Mouse (Mus musculus): ENCODE results near the gene Ptprk. TPM values are rescaled to one million over a fixed set of nuclear protein-coding genes. Genes with fewer than 3 reads are reported as not detected.

Gene Ptprk
- polyA plus RNA-seq, 1 experiment: 13.2 TPM

DNA sequence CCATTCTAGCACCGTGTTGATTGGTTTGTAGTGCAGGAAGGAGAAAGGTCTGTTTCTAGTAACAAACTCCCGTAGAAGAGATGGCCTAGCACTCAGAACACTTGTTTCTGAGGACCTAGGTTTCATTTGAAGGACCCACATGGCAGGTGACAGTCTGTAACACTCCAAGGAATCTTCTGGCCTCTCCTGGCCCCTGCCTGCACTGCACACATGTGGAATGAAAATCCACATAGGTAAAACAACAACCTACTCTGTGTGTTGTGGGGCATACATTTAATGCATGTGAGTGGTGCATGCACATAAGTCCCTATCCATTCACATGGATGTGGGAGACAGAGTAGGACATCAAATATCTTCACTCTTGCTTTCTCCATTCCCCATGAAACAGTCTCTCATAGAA is 204.1 kb downstream of the Ptprk start:
- no peak for DNase-seq (ENCODE audit: low spot score)

DNA sequence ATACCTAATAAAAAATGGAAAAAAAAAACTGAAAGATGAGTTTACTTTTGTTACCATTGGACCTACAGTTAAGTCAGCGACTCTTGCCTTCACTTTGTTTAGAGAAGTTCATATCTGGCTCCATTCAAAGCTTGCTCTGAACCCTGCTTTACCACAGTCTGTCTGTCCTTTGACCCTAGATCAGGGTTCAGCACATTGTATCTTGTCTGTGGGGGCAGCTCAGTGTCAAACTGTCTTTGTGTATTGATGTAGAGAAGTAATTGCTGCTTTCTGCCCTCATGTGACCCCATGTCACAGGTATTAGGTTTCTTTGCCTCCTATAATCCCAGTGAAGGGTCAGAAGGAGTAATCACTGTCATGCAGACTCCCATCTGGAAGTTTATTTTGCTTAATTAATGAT is 222.9 kb downstream of the Ptprk start:
- no peak for DNase-seq (ENCODE audit: low spot score)

DNA sequence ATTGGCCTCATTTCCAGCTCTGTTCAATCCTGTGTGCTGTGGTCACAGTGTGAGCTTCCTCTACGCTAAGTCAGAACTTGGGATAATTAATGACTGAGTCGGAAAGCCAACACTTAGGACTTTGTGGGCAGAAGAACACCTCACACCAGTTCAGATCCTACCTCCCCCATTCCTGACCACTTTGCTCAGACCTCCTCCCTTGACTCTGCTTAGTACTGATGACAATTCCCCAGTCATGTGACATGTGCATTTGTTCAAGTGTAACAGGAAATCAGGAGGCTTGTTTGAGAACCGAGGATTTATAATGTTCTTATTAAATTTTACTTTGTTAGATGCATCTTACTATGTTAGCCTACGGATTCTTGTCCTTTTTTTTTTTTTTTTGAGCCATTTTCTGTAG is 224.6 kb downstream of the Ptprk start:
- DNase-seq (ENCODE audit: low spot score): no peak

DNA sequence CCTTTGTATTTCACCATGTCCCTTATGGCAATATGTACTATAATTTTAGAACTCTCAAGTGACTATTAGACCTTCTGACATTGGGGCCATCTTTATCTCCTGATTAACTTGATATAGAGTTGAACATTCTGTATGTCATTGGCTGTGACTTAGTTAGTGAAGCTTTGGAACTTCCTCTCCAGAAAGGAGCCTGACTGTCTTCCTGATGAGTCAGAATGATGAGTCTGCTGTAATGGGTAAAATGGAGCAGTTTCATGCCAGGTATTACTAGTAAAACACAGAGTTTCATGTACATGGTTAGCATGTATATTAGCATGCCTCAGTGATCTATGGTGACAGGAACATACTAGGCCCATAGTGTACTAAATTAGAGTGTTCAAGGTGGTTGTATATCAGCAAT is 229.2 kb downstream of the Ptprk start:
- no peak for DNase-seq (ENCODE audit: low spot score)

GRCm38 (mm10) chr10:28304292-28304875 is 229.8 kb downstream of the Ptprk start:
- no peak for DNase-seq (ENCODE audit: low spot score)

DNA sequence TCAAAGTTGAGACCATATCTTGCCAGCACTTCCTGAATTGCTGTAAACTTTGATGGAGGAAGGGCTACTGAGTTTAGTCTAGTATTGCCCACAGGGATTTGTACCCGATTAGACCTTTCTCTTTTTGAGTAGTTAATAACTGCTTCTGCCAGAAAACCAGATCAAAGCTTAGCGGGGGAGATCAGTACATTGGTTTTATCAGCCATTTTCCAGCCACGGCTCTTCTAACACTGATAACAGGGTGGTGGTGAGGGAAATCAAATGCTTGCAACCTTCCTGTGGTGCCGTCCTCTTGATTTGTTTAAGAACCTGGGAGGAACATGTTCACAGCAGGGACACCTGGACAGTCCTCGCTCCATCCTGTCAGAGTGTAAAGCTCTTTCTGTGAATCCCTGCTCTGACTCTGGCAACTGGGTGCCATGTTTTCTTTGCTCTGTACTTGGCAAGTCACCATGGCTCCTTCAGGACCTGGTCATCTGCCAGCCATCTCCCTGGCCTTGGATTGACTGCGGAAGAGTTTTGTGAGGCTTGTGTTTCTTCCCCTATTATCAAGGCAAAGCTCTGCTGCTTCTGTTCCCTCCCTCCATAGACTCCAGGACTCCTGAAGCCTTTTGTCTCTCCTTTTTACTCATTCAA is 231.9 kb downstream of the Ptprk start:
- no peak for DNase-seq (ENCODE audit: low spot score)

- no peak for DNase-seq (ENCODE audit: low spot score)
Observed at GRCm38 (mm10) chr10:28311369-28311768, 236.7 kb downstream of the Ptprk start.

- DNase-seq (ENCODE audit: low spot score): no peak
Observed at GRCm38 (mm10) chr10:28322995-28323394, 248.4 kb downstream of the Ptprk start.

- no peak for DNase-seq (ENCODE audit: low spot score)
Observed at GRCm38 (mm10) chr10:28335232-28335631, 260.6 kb downstream of the Ptprk start.

GRCm38 (mm10) chr10:28338536-28338935 is 263.9 kb downstream of the Ptprk start:
- no peak for DNase-seq (ENCODE audit: low spot score)

DNA sequence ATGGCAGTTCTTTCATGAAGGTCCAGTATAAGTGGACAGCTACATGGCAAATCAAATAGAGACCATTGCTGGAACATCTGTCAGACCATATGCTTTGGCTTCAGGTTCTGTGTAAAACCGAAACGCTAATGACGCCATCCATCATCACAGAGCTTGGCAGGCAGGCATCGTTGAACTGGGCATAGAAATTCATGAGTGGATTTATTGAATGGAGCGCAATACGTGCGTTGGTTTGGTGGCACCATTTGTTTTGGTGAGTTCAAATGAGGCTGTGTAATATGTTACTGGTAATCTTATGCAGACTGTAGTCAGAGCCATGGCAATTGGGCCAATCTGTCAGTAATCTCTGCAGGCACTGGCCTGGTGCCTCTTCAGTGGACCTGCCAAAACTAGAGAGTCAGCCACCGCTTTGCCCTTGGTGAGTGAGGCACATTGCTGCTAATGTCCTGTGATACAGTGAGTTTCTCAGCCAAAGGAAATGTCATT is 270.6 kb downstream of the Ptprk start:
- DNase-seq (ENCODE audit: low spot score): no peak

GRCm38 (mm10) chr10:28365291-28365690 is 290.7 kb downstream of the Ptprk start:
- DNase-seq (ENCODE audit: low spot score): no peak

- no peak for DNase-seq (ENCODE audit: low spot score)
Observed at GRCm38 (mm10) chr10:28366065-28366677, 291.6 kb downstream of the Ptprk start.

GRCm38 (mm10) chr10:28369808-28370207 is 295.2 kb downstream of the Ptprk start:
- no peak for DNase-seq (ENCODE audit: low spot score)

DNA sequence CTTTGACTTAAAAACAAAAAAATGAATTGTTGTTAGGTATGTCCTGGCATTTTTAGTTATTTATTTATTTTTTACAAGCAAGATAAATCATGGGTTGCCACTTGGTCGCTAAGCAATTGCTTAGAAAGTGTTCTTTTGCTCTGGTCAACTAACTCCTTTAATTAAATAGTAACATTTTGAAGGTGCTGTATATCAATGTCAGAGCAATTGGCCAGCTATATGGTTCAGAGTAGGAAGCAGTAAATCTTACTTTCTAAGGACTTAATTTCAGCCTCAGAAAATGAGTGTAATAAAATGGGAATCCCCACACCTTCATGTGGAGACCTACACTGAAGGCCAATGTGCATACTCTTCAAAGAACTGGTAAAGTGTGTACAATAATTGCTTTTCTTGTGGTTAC is 300.3 kb downstream of the Ptprk start:
- no peak for DNase-seq (ENCODE audit: low spot score)

DNA sequence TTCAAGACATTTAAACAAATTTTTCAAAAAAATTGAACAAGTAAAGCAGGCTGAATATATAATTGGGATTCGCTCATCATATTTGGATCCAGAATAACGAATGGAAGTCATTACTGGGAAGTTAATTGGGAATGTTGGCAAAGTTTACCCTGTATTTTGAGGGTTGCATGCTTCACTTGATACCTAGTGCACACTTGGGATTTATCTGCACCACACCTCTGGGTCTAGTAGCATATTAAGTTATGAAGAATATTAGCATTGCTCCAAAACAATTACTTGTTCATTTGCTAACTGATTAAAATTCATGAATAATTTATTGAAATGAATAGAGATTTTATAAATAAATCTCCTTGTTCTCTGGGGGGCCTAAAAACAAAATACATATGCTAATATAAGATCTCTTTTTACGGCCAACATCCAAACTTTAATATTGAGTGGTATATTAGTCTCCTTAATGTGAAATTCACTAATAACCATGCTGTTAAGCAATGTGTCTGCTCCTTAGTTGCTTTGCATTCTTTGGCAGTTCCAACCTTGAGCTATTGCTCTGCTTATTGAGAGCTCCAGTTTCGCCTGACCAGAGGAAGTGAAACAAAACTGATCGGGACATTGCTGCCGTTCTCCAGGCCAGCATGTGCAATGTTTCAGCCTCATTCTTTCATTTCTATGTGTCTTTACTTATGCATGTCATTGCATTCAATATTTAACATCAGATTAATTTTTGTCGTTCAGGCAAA is 305.3 kb downstream of the Ptprk start:
- no peak for DNase-seq (ENCODE audit: low spot score)

GRCm38 (mm10) chr10:28387563-28388222 is 313.1 kb downstream of the Ptprk start:
- no peak for DNase-seq (ENCODE audit: low spot score)

- DNase-seq (ENCODE audit: low spot score): no peak
Observed at GRCm38 (mm10) chr10:28391168-28391567, 316.5 kb downstream of the Ptprk start.

DNA sequence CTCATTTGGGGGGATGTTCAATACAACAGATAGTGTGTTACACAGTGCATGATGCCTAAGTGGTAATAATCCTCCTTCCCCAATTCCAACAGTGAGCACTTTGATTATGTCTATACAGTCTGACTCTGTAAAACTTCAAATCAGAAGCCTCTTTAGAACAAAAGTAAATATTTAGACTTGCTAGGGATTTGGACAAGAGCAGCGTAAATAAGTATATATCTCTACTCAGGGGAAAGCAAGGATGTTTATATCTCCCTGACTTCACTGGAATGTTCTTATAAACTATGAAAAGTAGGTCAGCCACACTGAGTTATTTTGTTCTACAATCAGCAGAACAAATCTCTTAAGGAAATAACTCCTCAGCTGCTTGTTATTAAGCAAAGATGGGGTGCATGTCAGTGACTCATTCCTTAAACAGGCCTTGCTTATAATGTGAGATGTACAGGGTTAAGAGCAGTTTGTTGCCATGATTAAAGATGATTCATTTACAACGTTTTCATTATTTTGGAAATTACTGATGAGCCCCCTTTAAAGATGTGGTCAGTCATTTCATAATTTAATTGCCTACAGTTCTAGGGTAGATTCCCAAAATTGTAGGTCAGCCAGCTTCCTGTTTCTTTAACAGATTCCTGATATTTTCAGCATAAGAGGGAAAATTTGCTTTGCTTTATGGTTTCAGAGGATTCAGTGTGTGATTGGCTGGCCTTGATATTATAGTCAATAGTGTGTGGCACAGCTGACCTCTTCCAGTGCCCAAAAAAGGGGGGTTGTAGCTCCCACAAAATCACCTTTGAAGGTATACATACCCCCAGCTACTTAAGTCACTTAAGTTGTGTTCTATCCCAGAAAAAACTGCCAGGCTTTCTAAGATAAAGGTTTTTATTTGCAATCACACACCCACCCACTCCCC is 321.2 kb downstream of the Ptprk start:
- DNase-seq (ENCODE audit: low spot score): no peak

- DNase-seq (ENCODE audit: low spot score): no peak
Observed at GRCm38 (mm10) chr10:28396520-28396915, 321.9 kb downstream of the Ptprk start.

GRCm38 (mm10) chr10:28401796-28402195 is 327.2 kb downstream of the Ptprk start:
- DNase-seq (ENCODE audit: low spot score): no peak

All from urinary bladder, adult 2 months (tissue).